Mouse (Mus musculus) E14TG2a.4 (cell line): Measurements from ENCODE around the gene Lamb3.

ENCODE experiments used
- CTCF ChIP-seq: conservative IDR thresholded peaks from 2 replicates; pipeline ENCODE4 v1.5.1; 2014; ENCODE audit warnings: low read length
- POU5F1 ChIP-seq: IDR thresholded peaks from 2 replicates; pipeline ENCODE4 v1.6.1; 2014; ENCODE audit warnings: low read length, borderline replicate concordance

GRCm38 (mm10) chr1:193319721-193320120 lies 112.2 kb downstream of the Lamb3 start:
- TF ChIP-seq CTCF (no peak), POU5F1 (no peak)
